Mouse (Mus musculus) lung, postnatal 0 days (tissue): ENCODE data around the gene Phkg2.
"Not testable (repeated sequence)": the region's sequence is repeated elsewhere in the genome, so short reads cannot be mapped to it uniquely, and the experiment has no call there.

Source experiments
- CTCF ChIP-seq: IDR thresholded peaks from 2 replicates; pipeline ENCODE4 v1.5.1; 2016; ENCODE audit warnings: antibody characterized with exemption, mild to moderate bottlenecking
- EP300 ChIP-seq: IDR thresholded peaks from 2 replicates; pipeline ENCODE4 v1.6.1; 2016; ENCODE audit warnings: antibody characterized with exemption, mild to moderate bottlenecking, control low read depth

GRCm38 (mm10) chr7:127618402-127618801, 45.3 kb downstream of the Phkg2 start:
- not testable (repeated sequence) for TF ChIP-seq CTCF, EP300
